Mouse (Mus musculus) urinary bladder, postnatal 25 days (tissue): Measurements from ENCODE around the gene Ssr4.
A peak's percentile ranks its signal among the peaks of the same experiment; 100 is the strongest.

Experiments
- DNase-seq: peaks from one replicate; pipeline ENCODE4 v3.0.0; 2022; ENCODE audit warnings: low spot score

The Ssr4 gene

GRCm38 (mm10) chrX:73815072-73815471, 28.2 kb downstream of the Ssr4 start:
- DNase-seq: no peak

DNA sequence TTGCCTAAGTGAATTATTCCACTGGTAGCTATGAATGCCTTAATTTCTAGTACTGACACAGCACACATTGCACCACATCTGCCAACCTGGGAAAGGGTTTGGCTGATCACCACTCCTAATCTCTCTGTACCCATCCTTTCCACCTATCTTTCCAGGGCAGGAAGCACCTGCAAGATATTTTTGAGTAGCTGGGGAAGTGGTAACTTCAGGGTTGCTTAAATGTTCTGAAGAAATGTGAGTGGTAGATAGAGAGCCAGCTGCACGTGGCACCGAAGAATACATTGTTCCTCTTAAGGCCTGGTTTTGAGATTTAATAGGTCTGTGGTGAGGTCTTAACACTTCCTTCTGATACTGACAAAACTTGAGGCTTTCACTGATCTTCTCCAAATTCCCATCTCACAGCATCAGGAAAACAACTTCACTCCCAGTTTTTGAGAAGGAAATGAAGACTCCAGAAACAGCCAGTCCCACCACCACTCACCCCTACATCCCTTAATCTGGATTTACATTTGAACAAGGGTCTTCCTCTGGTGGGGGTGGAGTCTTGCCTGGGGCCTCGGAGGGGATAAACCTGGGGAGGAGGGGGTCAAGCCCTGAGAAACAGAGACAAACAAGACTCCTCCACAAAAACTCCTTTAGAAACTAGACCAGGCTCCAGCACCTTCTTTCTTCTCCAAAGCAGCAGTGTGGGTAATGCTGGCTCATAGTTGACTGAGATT, 29.9 kb downstream of the Ssr4 start:
- DNase-seq: no peak

DNA sequence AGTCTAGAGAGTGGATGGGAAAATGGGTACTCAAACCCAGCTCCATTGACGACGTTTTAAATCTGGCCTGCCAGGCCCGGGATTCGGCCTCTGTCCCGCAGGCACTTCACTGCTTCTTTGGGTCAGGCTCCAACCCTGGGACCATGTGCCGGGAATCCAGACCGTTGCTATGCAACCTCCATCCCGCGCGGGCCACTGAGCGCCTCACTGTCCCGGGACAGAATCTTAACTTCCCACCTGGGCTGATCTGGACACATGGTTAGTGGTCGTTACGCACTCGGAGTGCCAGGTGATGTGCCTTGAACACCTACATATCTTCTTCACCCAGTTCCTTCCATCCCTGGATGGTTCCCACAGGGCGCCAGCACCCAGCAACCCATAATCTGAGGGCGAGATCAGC, 36.9 kb downstream of the Ssr4 start:
- no peak for DNase-seq

GRCm38 (mm10) chrX:73824185-73825151, 37.6 kb downstream of the Ssr4 start, which contains the start of gene Pdzd4:
TSS of gene Pdzd4 (minus strand) at chrX:73824969.
- peak; percentile 26 for DNase-seq

GRCm38 (mm10) chrX:73835731-73836130, 48.9 kb downstream of the Ssr4 start:
- no peak for DNase-seq

DNA sequence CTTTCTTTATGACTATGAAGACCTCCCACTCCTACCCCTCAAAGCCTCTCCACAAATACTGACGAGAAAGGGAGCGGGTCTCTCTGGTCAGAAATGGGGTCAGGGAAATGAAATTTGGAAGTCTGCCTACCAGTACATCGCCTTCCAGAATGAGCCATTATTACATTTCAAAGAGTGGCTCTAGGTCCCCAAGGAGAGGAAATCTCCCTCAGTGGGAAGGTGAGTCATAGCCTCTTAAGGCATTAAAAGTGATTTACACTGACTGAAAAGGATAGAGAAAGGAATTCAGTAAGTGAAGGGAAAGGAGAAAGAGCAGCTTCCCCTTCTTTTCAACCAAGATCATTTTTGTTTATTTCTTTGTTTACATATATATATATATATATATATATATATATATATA, 49.9 kb downstream of the Ssr4 start:
- no peak for DNase-seq
